Mouse (Mus musculus): ENCODE data around the gene Zfand3.

Gene Zfand3

GRCm38 (mm10) chr17:30196401-30197279 is 192.1 kb downstream of the Zfand3 start:
- peak; percentile 16 for DNase-seq

GRCm38 (mm10) chr17:30197280-30198030 is 192.9 kb downstream of the Zfand3 start:
- DNase-seq, result peak; percentile 50

GRCm38 (mm10) chr17:30198422-30198821 is 193.9 kb downstream of the Zfand3 start:
- DNase-seq, result no peak

GRCm38 (mm10) chr17:30199374-30200247 is 195.1 kb downstream of the Zfand3 start:
- DNase-seq, result peak; percentile 21

GRCm38 (mm10) chr17:30200283-30200682 is 195.8 kb downstream of the Zfand3 start:
- no peak for DNase-seq

- no peak for DNase-seq
Observed at GRCm38 (mm10) chr17:30205062-30205825, 200.7 kb downstream of the Zfand3 start.

GRCm38 (mm10) chr17:30210262-30210661 is 205.7 kb downstream of the Zfand3 start:
- DNase-seq, result no peak

GRCm38 (mm10) chr17:30210936-30211335 is 206.4 kb downstream of the Zfand3 start:
- DNase-seq, result no peak

GRCm38 (mm10) chr17:30212647-30213046 is 208.1 kb downstream of the Zfand3 start:
- DNase-seq, result no peak

- no peak for DNase-seq
Observed at GRCm38 (mm10) chr17:30213371-30213770, 208.8 kb downstream of the Zfand3 start.

- no peak for DNase-seq
Observed at GRCm38 (mm10) chr17:30214393-30214792, 209.9 kb downstream of the Zfand3 start.

- no peak for DNase-seq
Observed at GRCm38 (mm10) chr17:30215741-30216140, 211.2 kb downstream of the Zfand3 start.

- DNase-seq, result no peak
Observed at GRCm38 (mm10) chr17:30221677-30222076, 217.1 kb downstream of the Zfand3 start.

- DNase-seq, result no peak
Observed at GRCm38 (mm10) chr17:30222361-30222760, 217.8 kb downstream of the Zfand3 start.

GRCm38 (mm10) chr17:30222837-30223236 is 218.3 kb downstream of the Zfand3 start:
- no peak for DNase-seq

- no peak for DNase-seq
Observed at GRCm38 (mm10) chr17:30225030-30225740, 220.7 kb downstream of the Zfand3 start.

GRCm38 (mm10) chr17:30228439-30229215 is 224.1 kb downstream of the Zfand3 start:
- no peak for DNase-seq

- no peak for DNase-seq
Observed at GRCm38 (mm10) chr17:30230428-30230827, 225.9 kb downstream of the Zfand3 start.

GRCm38 (mm10) chr17:30231483-30231882 is 226.9 kb downstream of the Zfand3 start:
- DNase-seq, result no peak

- no peak for DNase-seq
Observed at GRCm38 (mm10) chr17:30232698-30233097, 228.2 kb downstream of the Zfand3 start.

GRCm38 (mm10) chr17:30235380-30235779 is 230.8 kb downstream of the Zfand3 start:
- DNase-seq, result no peak

Measured in thymus, postnatal 14 days (tissue).